Mouse (Mus musculus) stomach, postnatal 0 days (tissue): Measurements from ENCODE around the gene Sae1.

Experiments used
- CTCF ChIP-seq: IDR thresholded peaks from 2 replicates; pipeline ENCODE4 v1.5.1; 2016; ENCODE audit warnings: antibody characterized with exemption, low read depth, mild to moderate bottlenecking, moderate library complexity
- EP300 ChIP-seq: optimal IDR thresholded peaks from 2 replicates; pipeline ENCODE3; 2016; ENCODE audit warnings: antibody characterized with exemption

DNA sequence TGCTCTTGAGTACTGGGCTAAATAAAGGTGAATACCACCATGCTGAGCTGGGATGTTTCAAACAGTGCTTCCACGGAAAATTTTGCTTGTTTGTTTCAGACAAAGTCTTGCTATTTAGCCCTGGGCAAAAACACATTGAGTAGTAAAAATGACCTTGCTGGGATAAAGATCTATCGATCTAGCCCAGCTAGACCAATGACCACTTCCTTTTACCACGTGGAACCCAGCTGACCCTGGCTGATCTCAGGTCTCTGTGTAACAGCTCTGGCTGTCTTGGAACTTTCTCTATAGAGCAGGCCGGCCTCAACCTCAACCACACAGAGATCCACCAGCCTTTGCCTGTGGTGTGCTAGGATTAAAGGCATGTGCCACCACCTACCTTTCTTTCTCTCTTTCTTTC lies 9.9 kb upstream of the Sae1 start:
- TF ChIP-seq CTCF (no peak), EP300 (no peak)
